Comparison of ENCODE assay signal across 10 mouse cellular contexts in the genomic region with DNA sequence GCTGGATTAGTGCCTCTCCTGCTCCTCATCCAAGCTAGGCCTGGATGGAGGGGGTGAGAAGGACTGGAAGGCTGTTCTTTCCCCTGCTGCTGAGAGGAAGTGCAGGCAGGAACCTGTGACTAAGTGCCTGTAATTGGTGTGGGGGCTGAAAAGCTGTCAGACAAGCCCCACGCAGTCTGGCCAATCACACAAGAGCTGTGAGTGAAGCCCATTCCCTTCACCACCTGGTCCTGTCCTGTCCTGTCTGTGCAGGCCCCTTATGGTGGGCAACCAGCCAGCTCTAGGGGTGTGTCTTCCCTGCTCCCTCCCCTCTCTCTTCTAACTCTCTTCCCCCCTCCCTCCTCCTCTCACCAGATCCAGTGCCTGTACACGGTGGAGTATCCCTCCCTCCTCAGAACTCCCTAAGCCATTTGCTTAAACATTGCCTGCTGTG. TPM values are rescaled to one million over a fixed set of nuclear protein-coding genes. Genes with fewer than 3 reads are reported as not detected.
DNase-seq lines count a peak whose midpoint lies in the region; ATAC-seq and TF ChIP-seq lines count a peak whose summit lies in the region.
"Had no signal": no experiment of that assay in that cellular context is flagged by ENCODE, and none has a peak within 500 bp of the region (broad histone marks: within the 10 kb centered on the region; RNA-seq: fewer than 3 reads in every experiment).

No protein-coding gene starts in this region.

- no peaks in the 10 kb centered on the region for H3K79me3 ChIP-seq in C2C12 (ENCODE audit: low read depth)

- H3K27me3 ChIP-seq in C2C12 (ENCODE audit: control insufficient read depth, insufficient read depth, insufficient read length), result no peaks in the 10 kb centered on the region
- H3K27me3 ChIP-seq in forebrain, embryonic 12.5 days, result no peaks in the 10 kb centered on the region; the same call in 1 of the 2 replicates
- H3K27me3 ChIP-seq in hindbrain, embryonic 12.5 days, result peaks cover 3% of the 10 kb centered on the region; the same call in 1 of the 2 replicates

- H3K36me3 ChIP-seq in C2C12 (ENCODE audit: control insufficient read depth, insufficient read depth), result no peaks in the 10 kb centered on the region
- H3K36me3 ChIP-seq in forebrain, embryonic 12.5 days (replicated peaks), result no peaks in the 10 kb centered on the region
- H3K36me3 ChIP-seq in hindbrain, embryonic 12.5 days, result no peaks in the 10 kb centered on the region

- peak; percentile 63 for DNase-seq in embryo, embryonic 10 days (ENCODE audit: low spot score)
- no peak for DNase-seq in embryo, embryonic 9.5 days (ENCODE audit: extremely low spot score)
- DNase-seq in left cerebral cortex, postnatal 14 days (ENCODE audit: low spot score in 2 of 2), result peak; percentile 61 to 81
- peak; percentile 60 to 73 for DNase-seq in right cerebral cortex, postnatal 10 days (ENCODE audit: low spot score in 2 of 2)
- no peak for DNase-seq in thymus, adult 18-20 months

- no peak overlapping the region for H3K9ac ChIP-seq in forebrain, embryonic 12.5 days
- peak overlapping the region; percentile 38; the same call in 1 of the 2 replicates for H3K9ac ChIP-seq in hindbrain, embryonic 12.5 days

- no peak for TF ChIP-seq CTCF in C2C12 (IDR thresholded peaks at IDR 0.05; ENCODE audit: control insufficient read depth, insufficient read depth, insufficient read length)

- peaks cover 36% of the 10 kb centered on the region for H3K4me1 ChIP-seq in forebrain, embryonic 12.5 days
- peaks cover 25% of the 10 kb centered on the region for H3K4me1 ChIP-seq in hindbrain, embryonic 12.5 days

- no peak overlapping the region for H3K4me3 ChIP-seq in C2C12 (ENCODE audit: insufficient read depth, poor library complexity, severe bottlenecking)
- H3K4me3 ChIP-seq in forebrain, embryonic 12.5 days (replicated peaks), result no peak overlapping the region
- no peak overlapping the region for H3K4me3 ChIP-seq in hindbrain, embryonic 12.5 days
- H3K4me3 ChIP-seq: erythroblast, embryonic 14.5 days had no signal

- ATAC-seq in forebrain, embryonic 12.5 days (ENCODE audit: low FRiP score), result peak; percentile 75; the same call in 1 of the 2 replicates
- ATAC-seq in hindbrain, embryonic 12.5 days (ENCODE audit: low FRiP score), result peak; percentile 81

- intact Hi-C loops in left cerebral cortex, postnatal 14 days (cut with DNase I), result no loop called here

- no peaks in the 10 kb centered on the region for H3K79me2 ChIP-seq in C2C12 (ENCODE audit: control insufficient read depth, insufficient read depth)

- no peak overlapping the region for H3K4me2 ChIP-seq in forebrain, embryonic 12.5 days
- no peak overlapping the region for H3K4me2 ChIP-seq in hindbrain, embryonic 12.5 days (replicated peaks)

- H3K27ac ChIP-seq in forebrain, embryonic 12.5 days, result peak overlapping the region; percentile 79
- H3K27ac ChIP-seq in hindbrain, embryonic 12.5 days, result peak overlapping the region; percentile 60; the same call in 1 of the 2 replicates

- WGBS in forebrain, embryonic 12.5 days, result 16% methylated on average over 2 of the region's 2 CpGs
- WGBS in hindbrain, embryonic 12.5 days, result 17% methylated on average over 2 of the region's 2 CpGs

- H3ac ChIP-seq in C2C12 (ENCODE audit: control insufficient read depth, insufficient read length, low read depth), result no peak overlapping the region

- H3K9me3 ChIP-seq in forebrain, embryonic 12.5 days, result 0 out of 2 replicates have a peak, but pooled peaks cover 3% of the 10 kb centered on the region
- no peaks in the 10 kb centered on the region for H3K9me3 ChIP-seq in hindbrain, embryonic 12.5 days (replicated peaks)

TF ChIP-seq in C2C12, 6 proteins besides CTCF, POLR2A, EP300 and RAD21:
- TF ChIP-seq MYOD1 (IDR thresholded peaks at IDR 0.05; ENCODE audit: control insufficient read depth, insufficient read length, low read depth) (peak; percentile 57), FOSL1 (IDR thresholded peaks at IDR 0.05; ENCODE audit: insufficient read depth, low read length, poor library complexity, severe bottlenecking) (no peak)

RNA-seq across cellular contexts. Expression of a gene that starts 20.5 kb away (rescaled TPM):
- 0.05 TPM for polyA plus RNA-seq in C2C12 (2012; fragmentation: generic; extraction: Trizol)
- polyA plus RNA-seq in forebrain, embryonic 12.5 days (2016; fragmentation: Nextera tagmentation; extraction: Ambion mirVana), result 1.7 and 1.9 TPM in 2 replicates
- polyA plus RNA-seq in hindbrain, embryonic 12.5 days (2016; fragmentation: Nextera tagmentation; extraction: Ambion mirVana), result 8.1 and 9.7 TPM in 2 replicates
- total RNA-seq in left cerebral cortex, postnatal 14 days (2021), result under 1 TPM in 1 of 2 experiments, not detected in 1; 0.59 TPM

RNA-seq across cellular contexts. Expression of a gene that starts 20.5 kb away (rescaled TPM):
- polyA plus RNA-seq in C2C12 (2012; fragmentation: generic; extraction: Trizol), result 0.04 TPM
- 0.29 and 0.49 TPM in 2 replicates for polyA plus RNA-seq in forebrain, embryonic 12.5 days (2016; fragmentation: Nextera tagmentation; extraction: Ambion mirVana)
- polyA plus RNA-seq in hindbrain, embryonic 12.5 days (2016; fragmentation: Nextera tagmentation; extraction: Ambion mirVana), result 0.15 and 0.35 TPM in 2 replicates
- 10 to 100 TPM; 55.0 to 77.7 TPM for total RNA-seq in left cerebral cortex, postnatal 14 days (2021)
- total RNA-seq: CH12.LX had no signal

RNA-seq across cellular contexts. Expression of a gene that starts 35.5 kb away (rescaled TPM):
- 3,422 TPM for polyA plus RNA-seq in C2C12 (2012; fragmentation: generic; extraction: Trizol)
- polyA plus RNA-seq in forebrain, embryonic 12.5 days (2016; fragmentation: Nextera tagmentation; extraction: Ambion mirVana), result 1,076 and 1,105 TPM in 2 replicates
- polyA plus RNA-seq in hindbrain, embryonic 12.5 days (2016; fragmentation: Nextera tagmentation; extraction: Ambion mirVana), result 1,018 and 1,026 TPM in 2 replicates
- 100 to 1,000 TPM; 356 to 384 TPM for total RNA-seq in left cerebral cortex, postnatal 14 days (2021)

RNA-seq across cellular contexts. Expression of a gene that starts 48.4 kb away (rescaled TPM):
- 0.92 TPM for polyA plus RNA-seq in C2C12 (2012; fragmentation: generic; extraction: Trizol)
- polyA plus RNA-seq in forebrain, embryonic 12.5 days (2016; fragmentation: Nextera tagmentation; extraction: Ambion mirVana), result 0.17 and 0.52 TPM in 2 replicates
- 0.35 and 0.36 TPM in 2 replicates for polyA plus RNA-seq in hindbrain, embryonic 12.5 days (2016; fragmentation: Nextera tagmentation; extraction: Ambion mirVana)
- total RNA-seq in left cerebral cortex, postnatal 14 days (2021), result not detected
- total RNA-seq: CH12.LX had no signal
- polyA plus RNA-seq: erythroblast, embryonic 14.5 days had no signal

Comparison
In these comparisons a context has a peak if more than half of its experiments do, and no peak if none do; other contexts are left out.
1. DNase-seq: peak in embryo, embryonic 10 days (single experiment), left cerebral cortex, postnatal 14 days (2 of 2) and right cerebral cortex, postnatal 10 days (2 of 2); none in embryo, embryonic 9.5 days (single experiment) and thymus, adult 18-20 months (0 of 2).